In the genomic region with DNA sequence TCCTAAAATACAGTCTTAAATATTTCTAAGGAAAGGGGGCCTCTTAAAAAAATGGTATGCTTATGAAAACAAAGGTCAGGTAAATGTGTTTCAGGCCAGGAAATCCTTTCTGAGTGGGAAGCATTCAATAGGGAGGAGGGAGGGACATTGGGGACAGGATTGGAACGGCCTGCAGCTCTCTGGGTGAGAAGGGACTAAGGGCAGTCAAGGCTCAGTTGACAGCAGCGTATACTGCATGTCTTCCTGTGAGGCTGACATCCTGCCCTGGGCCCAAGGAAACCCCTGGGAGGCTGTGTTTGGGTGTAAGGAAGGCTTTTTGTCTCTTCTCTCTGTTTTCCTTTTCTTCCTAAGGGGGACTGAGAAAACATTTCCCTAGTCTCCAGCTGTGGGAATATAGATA, we compare ENCODE assay signal across 26 mouse cellular contexts.
DNase-seq lines count a peak whose midpoint lies in the region; ATAC-seq and TF ChIP-seq lines count a peak whose summit lies in the region.
"Had no signal": no experiment of that assay in that cellular context is flagged by ENCODE, and none has a peak within 500 bp of the region (broad histone marks: within the 10 kb centered on the region; RNA-seq: fewer than 3 reads in every experiment).

No protein-coding gene starts in this region.

- H3K9ac ChIP-seq in heart, embryonic 11.5 days (ENCODE audit: low read depth, low read length): no peak overlapping the region
- H3K9ac ChIP-seq in kidney, embryonic 15.5 days: no peak overlapping the region
- no peak overlapping the region for H3K9ac ChIP-seq in heart, embryonic 14.5 days (ENCODE audit: low read length)
- no peak overlapping the region for H3K9ac ChIP-seq in heart, postnatal 0 days (replicated peaks; ENCODE audit: low read depth, low read length)
- H3K9ac ChIP-seq: hindbrain, embryonic 14.5 days; limb, embryonic 12.5 days; lung, embryonic 15.5 days; neural tube, embryonic 15.5 days had no signal

- no peak overlapping the region for H3K4me3 ChIP-seq in heart, embryonic 11.5 days (ENCODE audit: low read depth, low read length)
- H3K4me3 ChIP-seq in kidney, embryonic 15.5 days (replicated peaks): no peak overlapping the region
- H3K4me3 ChIP-seq in heart, embryonic 14.5 days (ENCODE audit: control insufficient read depth in 1 of 2, insufficient read depth in 1 of 2, low read depth in 1 of 2, low read length in 2 of 2): no peak overlapping the region
- no peak overlapping the region for H3K4me3 ChIP-seq in heart, postnatal 0 days (ENCODE audit: low read depth, low read length)
- H3K4me3 ChIP-seq: erythroblast, embryonic 14.5 days; layer of hippocampus, adult 2 months; left cerebral cortex, adult 2 months; limb, embryonic 12.5 days; lung, embryonic 15.5 days; neural tube, embryonic 15.5 days had no signal

- no peak overlapping the region for H3K4me2 ChIP-seq in heart, embryonic 11.5 days
- no peak overlapping the region for H3K4me2 ChIP-seq in kidney, embryonic 15.5 days
- no peak overlapping the region for H3K4me2 ChIP-seq in heart, embryonic 14.5 days (ENCODE audit: low read length)
- H3K4me2 ChIP-seq in heart, postnatal 0 days (ENCODE audit: low read depth, low read length): no peak overlapping the region
- H3K4me2 ChIP-seq: hindbrain, embryonic 14.5 days; limb, embryonic 12.5 days; lung, embryonic 15.5 days; neural tube, embryonic 15.5 days had no signal

- peak overlapping the region; percentile 35; the same call in 1 of the 2 replicates for H3K27ac ChIP-seq in heart, embryonic 11.5 days (ENCODE audit: low read depth, low read length)
- H3K27ac ChIP-seq in kidney, embryonic 15.5 days: no peak overlapping the region
- peak overlapping the region; percentile 58 to 59; a peak in 3 of 4 replicates for H3K27ac ChIP-seq in heart, embryonic 14.5 days (replicated peaks in 1 of 2; ENCODE audit: control insufficient read depth in 1 of 2, insufficient read depth in 1 of 2, low read depth in 2 of 2, low read length in 2 of 2)
- peak overlapping the region; percentile 26 for H3K27ac ChIP-seq in heart, postnatal 0 days (ENCODE audit: low read depth)
- H3K27ac ChIP-seq: hindbrain, embryonic 14.5 days; left cerebral cortex, adult 2 months; limb, embryonic 12.5 days; lung, embryonic 15.5 days; neural tube, embryonic 15.5 days had no signal

- no peaks in the 10 kb centered on the region for H3K36me3 ChIP-seq in heart, embryonic 11.5 days (ENCODE audit: control insufficient read depth, insufficient read depth, low read length)
- no peaks in the 10 kb centered on the region for H3K36me3 ChIP-seq in kidney, embryonic 15.5 days
- no peaks in the 10 kb centered on the region for H3K36me3 ChIP-seq in heart, embryonic 14.5 days (ENCODE audit: control insufficient read depth, insufficient read depth, low read length)
- H3K36me3 ChIP-seq in heart, postnatal 0 days (replicated peaks; ENCODE audit: control insufficient read depth, insufficient read depth, low read length): no peaks in the 10 kb centered on the region
- H3K36me3 ChIP-seq: limb, embryonic 12.5 days; lung, embryonic 15.5 days; neural tube, embryonic 15.5 days had no signal

- no peaks in the 10 kb centered on the region for H3K27me3 ChIP-seq in heart, embryonic 11.5 days (ENCODE audit: control insufficient read depth, insufficient read depth, low read length)
- no peaks in the 10 kb centered on the region for H3K27me3 ChIP-seq in kidney, embryonic 15.5 days
- H3K27me3 ChIP-seq in heart, embryonic 14.5 days (ENCODE audit: control insufficient read depth, insufficient read depth, low read length): no peaks in the 10 kb centered on the region
- no peaks in the 10 kb centered on the region for H3K27me3 ChIP-seq in heart, postnatal 0 days (ENCODE audit: control insufficient read depth, insufficient read depth, low read length)
- H3K27me3 ChIP-seq: limb, embryonic 12.5 days; lung, embryonic 15.5 days; neural tube, embryonic 15.5 days had no signal

- TF ChIP-seq EP300 in heart, postnatal 0 days (IDR thresholded peaks at IDR 0.05; ENCODE audit: low read depth): no peak

- 35% methylated on average over 2 of the region's 2 CpGs for WGBS in heart, embryonic 11.5 days (ENCODE audit: insufficient replicate concordance)
- WGBS in kidney, embryonic 15.5 days: 32% methylated on average over 2 of the region's 2 CpGs
- 47% methylated on average over 2 of the region's 2 CpGs for WGBS in heart, embryonic 14.5 days
- 29% methylated on average over 2 of the region's 2 CpGs for WGBS in heart, postnatal 0 days

- no peaks in the 10 kb centered on the region for H3K9me3 ChIP-seq in heart, embryonic 11.5 days (replicated peaks; ENCODE audit: control insufficient read depth, low read length)
- H3K9me3 ChIP-seq in kidney, embryonic 15.5 days (replicated peaks): no peaks in the 10 kb centered on the region
- no peaks in the 10 kb centered on the region for H3K9me3 ChIP-seq in heart, embryonic 14.5 days (ENCODE audit: control insufficient read depth, low read length)
- no peaks in the 10 kb centered on the region for H3K9me3 ChIP-seq in heart, postnatal 0 days (replicated peaks; ENCODE audit: control insufficient read depth, low read length)
- H3K9me3 ChIP-seq: limb, embryonic 12.5 days; lung, embryonic 15.5 days; neural tube, embryonic 15.5 days had no signal

- DNase-seq in heart, adult 9 months (ENCODE audit: low spot score in 2 of 2): no peak
- peak; percentile 17 for DNase-seq in kidney, postnatal 10 days
- DNase-seq in heart, postnatal 0 days (ENCODE audit: low spot score): peak; percentile 7
- DNase-seq in right cerebral cortex, postnatal 36 days (ENCODE audit: low spot score in 2 of 2): no peak
- DNase-seq: adrenal gland, postnatal 25 days; cerebellum, adult 18-20 months; cerebellum, postnatal 10 days; kidney, adult 18-20 months; kidney, postnatal 36 days; midbrain, embryonic 14.5 days; retina, postnatal 1 day; right cerebral cortex, postnatal 25 days; spleen, adult 18-20 months; thymus, postnatal 14 days had no signal

- no peak for ATAC-seq in heart, embryonic 11.5 days (replicated peaks; ENCODE audit: insufficient number of reproducible peaks, low FRiP score, low TSS enrichment)
- no peak for ATAC-seq in kidney, embryonic 15.5 days (replicated peaks; ENCODE audit: low FRiP score)
- no peak for ATAC-seq in heart, embryonic 14.5 days (ENCODE audit: insufficient number of reproducible peaks, insufficient read depth, low FRiP score, low read depth)
- ATAC-seq in heart, postnatal 0 days (ENCODE audit: insufficient read depth, low read depth): peak; percentile 62
- ATAC-seq: CD4-positive, CD25-positive, alpha-beta regulatory T cell, adult 4 months; forebrain, embryonic 16.5 days had no signal

- H3K4me1 ChIP-seq in heart, embryonic 11.5 days (ENCODE audit: control insufficient read depth, insufficient read depth, low read length): no peaks in the 10 kb centered on the region
- H3K4me1 ChIP-seq in kidney, embryonic 15.5 days: no peaks in the 10 kb centered on the region
- peaks cover 0 to 2% of the 10 kb centered on the region in 2 experiments; a peak in 2 of 4 replicates for H3K4me1 ChIP-seq in heart, embryonic 14.5 days (ENCODE audit: control insufficient read depth in 2 of 2, insufficient read depth in 2 of 2, low read length in 2 of 2)
- no peaks in the 10 kb centered on the region; the same call in 1 of the 2 replicates for H3K4me1 ChIP-seq in heart, postnatal 0 days (ENCODE audit: control insufficient read depth, insufficient read depth)
- H3K4me1 ChIP-seq: limb, embryonic 12.5 days; lung, embryonic 15.5 days; neural tube, embryonic 15.5 days had no signal

- no peak for TF ChIP-seq CTCF in heart, postnatal 0 days (IDR thresholded peaks at IDR 0.05; ENCODE audit: low read depth)

Comparison
In these comparisons a context has a peak if more than half of its experiments do, and no peak if none do; other contexts are left out.
1. DNase-seq: peak in kidney, postnatal 10 days (single experiment) and heart, postnatal 0 days (single experiment); none in heart, adult 9 months (0 of 2) and right cerebral cortex, postnatal 36 days (0 of 2).